Mouse (Mus musculus) stomach, embryonic 16.5 days (tissue): ENCODE measurements around the gene Cel. TPM values are rescaled to one million over a fixed set of nuclear protein-coding genes. Genes with fewer than 3 reads are reported as not detected.

ENCODE experiments used
- ATAC-seq: fragments of 200-750 bp; cut with Nextera tagmentation; 2 replicates; pipeline ENCODE4 v1.8.0; 2017; ENCODE audit warnings: moderate number of reproducible peaks, moderate TSS enrichment; ENCODE audit not compliant: insufficient read depth, low FRiP score
- H3K27ac ChIP-seq: fragments of 300-500 bp; sonication (generic); 2 replicates; pipeline ENCODE4 v1.5.1; 2014; ENCODE audit warnings: low read length
- H3K27me3 ChIP-seq: fragments of 300-500 bp; sonication (generic); 2 replicates; pipeline ENCODE4 v1.6.1; 2014; ENCODE audit warnings: low read length, control low read depth, mixed read lengths; ENCODE audit not compliant: control insufficient read depth, insufficient read depth
- H3K36me3 ChIP-seq: fragments of 300-500 bp; sonication (generic); 2 replicates; pipeline ENCODE4 v1.6.1; 2014; ENCODE audit warnings: low read length; ENCODE audit not compliant: control insufficient read depth, insufficient read depth
- H3K4me1 ChIP-seq: fragments of 300-500 bp; sonication (generic); 2 replicates; pipeline ENCODE4 v1.6.1; 2014; ENCODE audit warnings: low read length, control low read depth, mixed read lengths; ENCODE audit not compliant: control insufficient read depth, insufficient read depth
- H3K4me2 ChIP-seq: fragments of 300-500 bp; sonication (generic); 2 replicates; pipeline ENCODE4 v1.6.1; 2014; ENCODE audit warnings: low read depth, low read length, mixed read lengths
- H3K4me3 ChIP-seq: fragments of 300-500 bp; sonication (generic); replicated peaks from 2 replicates; pipeline ENCODE4 v1.5.1; 2014; ENCODE audit warnings: mild to moderate bottlenecking, low read length
- H3K9ac ChIP-seq: fragments of 300-500 bp; sonication (generic); 2 replicates; pipeline ENCODE4 v1.6.1; 2014; ENCODE audit warnings: low read length
- H3K9me3 ChIP-seq: fragments of 300-500 bp; sonication (generic); replicated peaks from 2 replicates; pipeline ENCODE4 v1.6.1; 2016; ENCODE audit warnings: low read length, control low read depth; ENCODE audit not compliant: control insufficient read depth
- WGBS: fragments of 180-500 bp; shearing (Covaris S2); extraction: QIAGEN DNeasy Blood & Tissue Kit; methylation state at CpG from one replicate; pipeline ENCODE4 v1.1.7; 2014; 5-methylcytosine and 5-hydroxymethylcytosine counted together
- polyA plus RNA-seq: library from polyadenylated mRNA; unstranded; fragments of >200 nt; fragmentation: Nextera tagmentation; extraction: Ambion mirVana; gene quantifications from 2 replicates; pipeline ENCODE4 v1.2.1, GENCODE M21; 2015

Cel gene
- polyA plus RNA-seq, 1 experiment from 2014 or later, result 562 TPM

DNA sequence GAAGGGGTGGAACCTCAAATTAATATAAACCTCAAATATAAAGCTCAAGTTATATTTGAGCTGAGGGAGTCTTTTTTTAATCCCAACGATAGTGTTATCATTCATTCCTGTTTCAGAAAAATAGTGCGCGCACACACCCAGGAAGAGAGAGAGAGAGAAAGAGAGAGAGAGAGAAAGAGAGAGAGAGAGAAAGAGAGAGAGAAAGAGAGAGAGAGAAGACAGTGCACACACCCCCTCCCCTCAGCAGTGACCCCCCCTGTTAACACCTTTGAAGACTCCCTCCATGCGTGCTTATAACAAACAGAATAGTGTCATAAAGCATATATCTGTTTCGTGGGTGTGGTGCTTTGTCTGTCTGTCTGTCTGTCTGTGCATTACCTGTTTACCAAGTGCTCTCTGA is 40.3 kb upstream of the Cel start:
- WGBS, result 80% methylated on average over 5 of the region's 5 CpGs
- no peak for ATAC-seq
- Histone ChIP-seq H3K4me2 (no peak overlapping the region), H3K27me3 (no peaks in the 10 kb centered on the region), H3K36me3 (no peaks in the 10 kb centered on the region), H3K9me3 (no peaks in the 10 kb centered on the region), H3K27ac (no peak overlapping the region), H3K4me1 (peaks cover 11% of the 10 kb centered on the region), H3K9ac (no peak overlapping the region), H3K4me3 (no peak overlapping the region)

DNA sequence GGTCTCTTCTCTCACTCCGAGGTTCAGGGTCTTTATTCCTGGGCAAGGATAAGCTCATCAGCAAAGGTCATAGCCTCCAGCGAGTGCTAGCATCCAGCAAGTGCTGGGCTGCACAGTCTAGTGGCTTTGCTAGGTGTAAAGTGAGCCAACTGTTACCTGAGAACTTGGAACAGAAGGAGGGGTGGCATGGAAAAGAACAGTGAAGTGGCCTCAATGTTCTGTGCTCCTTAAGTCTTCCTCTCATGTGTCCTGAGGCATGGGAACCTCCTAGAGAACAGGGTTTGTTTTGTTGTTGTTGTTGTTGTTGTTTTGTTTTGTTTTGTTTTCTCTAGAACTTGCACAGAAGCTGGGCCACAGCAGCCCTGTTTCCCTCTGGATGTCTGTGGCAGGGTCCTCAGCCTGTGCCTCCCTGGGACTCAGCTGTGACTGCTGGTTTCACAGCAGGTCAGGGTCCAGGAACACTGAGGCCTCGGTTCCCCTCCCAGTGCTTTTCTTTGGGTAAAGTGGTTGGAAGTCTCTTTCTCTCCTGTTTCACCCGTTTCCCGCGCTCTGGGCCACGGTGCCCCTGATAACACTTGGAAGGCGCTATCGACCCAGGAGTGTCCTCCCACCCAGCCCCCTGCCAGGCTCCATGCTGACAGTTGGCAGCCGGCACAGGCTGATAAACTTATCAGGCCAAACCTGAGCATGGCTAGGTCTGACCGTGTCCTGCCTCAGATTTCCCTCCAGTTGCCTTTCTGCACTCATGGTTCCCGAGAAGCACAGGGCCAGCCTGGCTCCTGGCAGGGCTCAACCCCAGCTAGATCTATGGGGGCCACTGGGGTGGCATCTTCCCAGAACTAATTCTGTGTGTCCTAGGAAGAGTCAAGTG is 38.8 kb upstream of the Cel start:
- Histone ChIP-seq H3K36me3 (no peaks in the 10 kb centered on the region), H3K27me3 (no peaks in the 10 kb centered on the region), H3K4me3 (no peak overlapping the region), H3K9ac (peak overlapping the region; percentile 49; the same call in 1 of the 2 replicates), H3K4me2 (no peak overlapping the region), H3K9me3 (no peaks in the 10 kb centered on the region), H3K27ac (no peak overlapping the region), H3K4me1 (peaks cover 9% of the 10 kb centered on the region)
- WGBS, result 46% methylated on average over 12 of the region's 12 CpGs
- peak; percentile 80 for ATAC-seq

DNA sequence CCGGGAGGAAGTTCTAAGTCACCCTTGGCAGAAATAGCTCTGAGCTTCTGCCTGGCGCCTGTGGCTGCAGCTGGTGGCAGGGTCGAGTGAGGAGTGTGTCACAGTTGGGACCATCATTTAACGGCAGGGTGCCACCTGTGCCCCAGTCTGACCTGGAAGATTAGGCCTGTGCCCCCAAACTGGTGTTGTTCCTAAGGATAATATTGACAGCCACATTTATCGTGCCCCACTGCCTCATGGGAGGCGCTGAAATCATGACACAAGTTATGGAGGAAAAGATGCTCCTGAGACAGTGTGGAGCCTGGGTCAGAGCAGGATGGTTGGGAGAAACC is 36.3 kb upstream of the Cel start:
- ATAC-seq, result no peak
- H3K4me2 ChIP-seq, result no peak overlapping the region
- WGBS, result 66% methylated on average over 6 of the region's 6 CpGs
- H3K9me3 ChIP-seq, result no peaks in the 10 kb centered on the region
- H3K9ac ChIP-seq, result no peak overlapping the region
- H3K27ac ChIP-seq, result no peak overlapping the region
- H3K4me1 ChIP-seq, result peaks cover 9% of the 10 kb centered on the region
- no peaks in the 10 kb centered on the region for H3K27me3 ChIP-seq
- H3K4me3 ChIP-seq, result no peak overlapping the region
- no peaks in the 10 kb centered on the region for H3K36me3 ChIP-seq

DNA sequence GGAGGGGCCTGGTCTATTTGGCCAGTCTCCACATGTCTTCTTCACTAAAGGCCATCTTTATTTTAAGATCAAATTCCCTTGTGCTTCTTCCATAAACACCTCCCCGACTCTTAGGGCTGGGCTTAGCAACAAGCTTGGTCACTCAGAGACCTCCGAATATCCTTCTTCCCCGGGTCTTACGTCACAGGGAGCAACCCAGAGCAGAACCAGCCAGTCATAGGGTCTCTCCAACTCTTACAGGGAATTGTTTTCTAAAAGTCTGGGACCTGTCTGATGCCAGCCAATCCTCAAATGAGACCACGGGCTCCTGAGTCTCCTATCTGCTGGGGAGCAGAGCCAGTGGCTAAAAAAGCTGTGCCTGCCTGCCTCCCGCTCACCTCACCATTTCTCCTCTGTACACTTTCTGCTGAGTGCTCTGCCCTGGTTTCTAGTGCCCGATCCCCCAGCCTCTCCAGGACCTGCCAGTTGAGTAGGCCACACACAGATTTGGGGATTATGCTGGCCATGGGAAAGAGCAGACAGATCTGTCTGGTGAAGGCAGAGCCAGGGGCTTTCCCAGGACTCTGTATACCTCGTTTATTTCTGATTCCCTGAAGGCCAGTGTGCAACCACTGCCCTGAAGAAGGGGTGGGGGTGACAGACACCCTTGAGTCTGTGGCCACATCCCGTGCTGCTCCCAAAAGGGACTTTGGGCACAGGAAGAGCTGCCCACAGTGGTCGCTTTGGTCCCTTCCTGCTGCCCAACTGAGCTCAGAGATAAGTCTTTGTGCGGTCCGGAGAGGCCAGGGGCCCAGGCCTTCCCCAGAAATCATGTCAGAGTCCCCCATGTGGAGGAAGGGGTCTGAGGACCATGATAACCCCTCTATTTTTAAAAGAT is 35.7 kb upstream of the Cel start:
- Histone ChIP-seq H3K27ac (no peak overlapping the region), H3K9me3 (no peaks in the 10 kb centered on the region), H3K4me3 (no peak overlapping the region), H3K27me3 (no peaks in the 10 kb centered on the region), H3K4me2 (no peak overlapping the region), H3K4me1 (peaks cover 9% of the 10 kb centered on the region), H3K9ac (no peak overlapping the region), H3K36me3 (no peaks in the 10 kb centered on the region)
- 56% methylated on average over 12 of the region's 12 CpGs for WGBS
- ATAC-seq, result no peak

DNA sequence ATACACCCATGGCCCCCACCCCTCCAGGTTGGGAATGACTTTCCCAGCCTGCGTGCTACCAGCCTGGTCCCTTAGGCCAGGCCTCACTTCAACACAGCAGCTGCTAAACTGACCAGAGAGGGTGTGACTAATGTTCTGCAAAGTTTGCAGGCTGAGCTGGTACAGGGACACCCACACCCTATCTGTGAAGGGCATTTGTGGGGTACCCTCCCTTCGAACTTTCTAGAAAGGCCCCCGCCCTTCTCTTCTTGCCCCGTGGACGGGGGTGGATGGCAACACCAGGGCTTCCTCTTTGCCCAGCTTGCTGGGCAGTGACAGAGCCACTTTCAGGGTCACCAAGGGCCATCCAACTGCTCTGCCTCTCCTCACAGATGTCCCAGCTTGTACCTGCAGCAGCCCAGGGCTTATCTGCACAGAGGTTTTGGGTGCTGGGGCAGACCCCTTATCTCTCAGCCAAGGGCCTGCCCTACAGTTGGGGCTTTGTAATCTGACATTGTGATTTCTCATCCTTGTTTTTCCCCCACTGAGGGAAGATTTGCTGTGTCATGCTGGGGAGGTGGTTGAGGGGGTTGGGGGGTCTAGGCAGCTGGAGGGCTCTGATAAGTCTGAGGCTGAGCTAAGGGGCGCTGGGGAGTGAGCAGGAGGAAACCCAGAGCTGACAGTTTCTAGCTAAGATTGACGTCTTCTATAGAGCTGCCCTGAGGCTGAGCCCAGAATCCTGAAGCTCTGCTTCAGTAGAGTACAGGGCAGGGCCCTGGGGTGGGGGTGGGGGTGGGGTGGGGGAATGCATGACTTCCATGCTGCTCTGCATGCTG is 34.7 kb upstream of the Cel start:
- Histone ChIP-seq H3K27ac (no peak overlapping the region), H3K4me3 (no peak overlapping the region), H3K4me1 (peaks cover 9% of the 10 kb centered on the region), H3K4me2 (no peak overlapping the region), H3K27me3 (no peaks in the 10 kb centered on the region), H3K36me3 (no peaks in the 10 kb centered on the region), H3K9me3 (no peaks in the 10 kb centered on the region), H3K9ac (no peak overlapping the region)
- ATAC-seq, result peak; percentile 30; the same call in 1 of the 2 replicates
- 77% methylated on average over 7 of the region's 7 CpGs for WGBS

DNA sequence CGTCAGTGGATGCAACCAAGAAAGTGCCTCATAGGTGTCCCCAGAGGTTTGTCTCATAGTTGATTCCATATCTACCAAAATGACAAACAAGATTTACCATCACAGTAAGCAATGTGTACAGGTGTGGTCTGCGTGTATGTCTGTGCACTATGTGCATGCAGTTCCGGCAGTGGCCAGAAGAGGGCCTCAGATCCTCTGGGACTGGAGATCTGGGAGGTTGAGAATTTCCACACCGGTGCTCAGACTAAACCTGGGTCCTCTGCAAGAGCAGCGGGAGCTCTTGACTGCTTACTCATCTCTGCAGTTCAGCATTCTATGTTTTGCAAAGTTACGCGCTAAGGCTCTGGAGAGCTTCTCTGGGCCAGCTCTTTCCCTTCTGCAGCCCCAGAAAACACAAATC is 33.8 kb upstream of the Cel start:
- Histone ChIP-seq H3K4me2 (no peak overlapping the region), H3K9me3 (no peaks in the 10 kb centered on the region), H3K36me3 (no peaks in the 10 kb centered on the region), H3K27me3 (no peaks in the 10 kb centered on the region), H3K27ac (no peak overlapping the region), H3K4me3 (no peak overlapping the region), H3K4me1 (peaks cover 7% of the 10 kb centered on the region), H3K9ac (no peak overlapping the region)
- WGBS, result 88% methylated on average over 7 of the region's 7 CpGs
- no peak for ATAC-seq

DNA sequence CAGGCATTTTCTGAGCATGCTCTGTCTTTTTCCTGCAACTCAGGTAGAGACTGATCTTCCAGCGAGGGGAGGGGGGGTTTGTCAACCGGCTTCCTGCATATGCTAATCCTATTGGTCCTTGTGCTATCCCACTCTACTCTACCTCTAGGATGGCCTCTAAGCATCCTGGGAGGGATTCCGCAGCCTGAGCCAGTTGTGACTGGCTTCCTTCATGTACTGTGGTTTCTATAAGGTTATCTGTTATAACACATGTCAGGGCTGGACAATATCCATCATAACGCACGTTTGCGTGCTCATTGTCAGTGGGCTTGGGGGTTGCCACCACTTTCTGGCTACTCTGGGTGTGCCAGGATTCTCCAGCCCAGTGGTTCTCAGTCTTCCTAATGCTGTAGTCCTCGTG is 32.8 kb upstream of the Cel start:
- no peaks in the 10 kb centered on the region for H3K36me3 ChIP-seq
- no peak overlapping the region for H3K4me3 ChIP-seq
- H3K9me3 ChIP-seq, result no peaks in the 10 kb centered on the region
- H3K27me3 ChIP-seq, result no peaks in the 10 kb centered on the region
- peaks cover 6% of the 10 kb centered on the region; the same call in 1 of the 2 replicates for H3K4me1 ChIP-seq
- no peak overlapping the region for H3K4me2 ChIP-seq
- no peak for ATAC-seq
- H3K27ac ChIP-seq, result no peak overlapping the region
- no peak overlapping the region for H3K9ac ChIP-seq
- 66% methylated on average over 7 of the region's 7 CpGs for whole genome bisulfite sequencing

DNA sequence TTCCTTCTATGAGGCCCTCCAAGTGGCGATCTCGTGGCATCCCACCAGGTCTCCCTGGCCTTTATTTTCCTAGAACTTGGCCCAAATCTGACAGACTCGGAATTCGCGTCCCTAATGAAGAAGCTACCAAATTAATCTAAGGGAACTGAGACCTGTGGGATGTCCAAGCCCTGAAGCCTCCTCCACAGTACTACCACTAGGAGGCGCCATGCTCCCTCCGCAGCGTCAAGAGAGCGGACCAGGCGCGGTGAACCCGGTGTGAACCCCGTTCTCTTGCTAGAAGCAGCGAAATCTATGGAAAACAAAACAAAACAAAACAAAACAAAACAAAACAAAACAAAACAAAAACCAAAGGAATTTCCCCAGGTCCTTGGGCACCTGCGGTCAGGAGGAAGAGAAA is 29.6 kb upstream of the Cel start:
- H3K36me3 ChIP-seq, result no peaks in the 10 kb centered on the region
- 8% methylated on average over 15 of the region's 15 CpGs for WGBS
- no peak for ATAC-seq
- no peaks in the 10 kb centered on the region for H3K27me3 ChIP-seq
- no peaks in the 10 kb centered on the region for H3K4me1 ChIP-seq
- H3K27ac ChIP-seq, result no peak overlapping the region
- no peak overlapping the region; the same call in 1 of the 2 replicates for H3K4me3 ChIP-seq
- H3K9me3 ChIP-seq, result no peaks in the 10 kb centered on the region
- H3K9ac ChIP-seq, result no peak overlapping the region
- H3K4me2 ChIP-seq, result no peak overlapping the region
